Mouse (Mus musculus) small intestine, adult 10 weeks (tissue): ENCODE measurements around the gene Cpeb1. TPM values are rescaled to one million over a fixed set of nuclear protein-coding genes. Genes with fewer than 3 reads are reported as not detected.

Experiments used
- polyA plus RNA-seq: library from polyadenylated mRNA; stranded (reverse); fragments of 350-450 nt; fragmentation: Illumina TruSeq; extraction: RNeasy Lipid Tissue Mini Kit (QIAGEN cat#74804); gene quantifications from one replicate; pipeline ENCODE4 v1.2.3, GENCODE M21; 2014; ENCODE audit warnings: low replicate concordance

Cpeb1 gene
- 2.9 TPM for polyA plus RNA-seq

GRCm38 (mm10) chr7:81455155-81455651 is at the start of gene Cpeb1:
Gene Cpeb1 (minus strand): TSS chr7:81455465.

GRCm38 (mm10) chr7:81498181-81498580 is 42.9 kb upstream of the Cpeb1 start, which contains the start of gene BC048679:
Gene BC048679 (minus strand): TSS chr7:81498281.

GRCm38 (mm10) chr7:81493331-81494021 is 38.2 kb upstream of the Cpeb1 start, which contains the start of gene Ap3b2:
Gene Ap3b2 (minus strand): TSS chr7:81493925.

GRCm38 (mm10) chr7:81344544-81345446 is 110.5 kb downstream of the Cpeb1 start, which contains the start of gene Rps17:
Gene Rps17 (minus strand): TSS chr7:81345254.

Other genes with a start within 250 kb of the Cpeb1 start
- gene Pde8a, start 241.9 kb downstream of the Cpeb1 start, polyA plus RNA-seq, result 26.8 TPM
- gene Rps17, start 110.2 kb downstream of the Cpeb1 start, polyA plus RNA-seq, result 127 TPM
- not detected for gene Ap3b2, start 38.5 kb upstream of the Cpeb1 start, polyA plus RNA-seq
- not detected for gene BC048679, start 42.8 kb upstream of the Cpeb1 start, polyA plus RNA-seq
- 0.22 TPM for gene Fsd2, start 111.5 kb upstream of the Cpeb1 start, polyA plus RNA-seq
- gene Whamm, start 115.8 kb upstream of the Cpeb1 start, polyA plus RNA-seq, result 10.0 TPM